Mouse (Mus musculus): Measurements from ENCODE around the gene Egfem1.
A peak's percentile ranks its signal among the peaks of the same experiment; 100 is the strongest.

The Egfem1 gene

DNA sequence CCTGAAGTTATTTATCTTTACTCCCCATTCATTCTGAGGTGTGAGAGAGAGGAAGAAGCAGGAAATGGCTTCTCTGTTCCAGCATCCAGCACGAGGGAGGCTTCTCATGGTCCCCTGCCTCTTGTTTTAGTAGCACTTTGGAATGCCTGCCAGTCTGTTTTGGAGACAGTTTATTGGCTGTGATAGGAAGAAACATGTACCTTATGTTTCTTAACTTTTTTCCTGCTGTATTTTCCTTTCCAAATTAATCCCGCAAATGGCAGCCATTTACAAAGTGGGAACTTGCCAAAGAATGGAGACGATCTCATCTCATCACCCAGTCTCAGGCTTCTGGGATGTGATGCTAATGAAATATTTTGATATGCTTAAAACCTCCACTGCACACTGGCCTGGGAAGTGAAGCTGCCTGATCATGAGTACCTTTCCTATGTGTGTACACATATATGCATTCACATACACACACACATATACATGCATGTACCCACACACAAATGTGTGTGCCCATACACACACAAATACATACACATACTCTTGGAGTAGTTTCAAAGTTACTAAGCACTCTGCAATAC is 260.5 kb downstream of the Egfem1 start:
- DNase-seq (ENCODE audit: low read depth, low spot score) = no peak

DNA sequence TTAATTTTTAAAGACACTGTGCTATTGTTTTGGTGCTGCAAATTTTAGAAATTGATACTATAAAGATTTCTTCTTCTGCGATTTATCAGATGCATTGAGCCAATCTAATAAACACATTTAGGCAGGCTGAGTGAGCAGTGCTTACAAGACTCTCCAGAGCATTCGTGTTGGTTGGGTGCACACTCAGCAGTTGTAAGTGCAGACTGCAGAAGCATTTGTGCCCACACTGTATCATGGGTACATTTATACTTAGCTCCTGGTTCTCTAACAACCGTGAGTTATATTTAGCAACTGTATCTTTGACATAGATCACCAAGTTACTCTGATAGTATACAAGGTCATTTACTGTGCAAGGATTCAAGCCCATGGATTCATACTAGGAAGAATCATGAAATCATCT is 264.0 kb downstream of the Egfem1 start:
- no peak for DNase-seq (ENCODE audit: low read depth, low spot score)

GRCm38 (mm10) chr3:29366907-29367306 is 285.1 kb downstream of the Egfem1 start:
- no peak for DNase-seq (ENCODE audit: low read depth, low spot score)

DNA sequence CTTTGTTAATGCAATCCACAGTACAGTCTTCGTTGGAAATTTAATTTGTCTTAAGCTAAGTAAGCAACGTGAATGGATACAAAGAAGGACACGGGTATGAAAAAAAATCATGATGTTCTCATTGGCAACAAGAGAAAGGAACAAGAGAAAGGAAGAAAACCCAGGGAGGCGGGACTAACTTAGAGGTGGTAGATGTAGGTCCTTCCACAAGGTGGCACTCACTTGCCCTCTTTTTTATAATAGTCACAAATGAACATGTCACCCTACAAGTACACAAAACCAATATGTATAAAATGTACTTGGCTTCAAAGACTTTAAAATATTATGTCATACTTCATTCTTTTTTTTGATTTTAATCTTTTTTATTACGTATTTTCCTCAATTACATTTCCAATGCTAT is 288.7 kb downstream of the Egfem1 start:
- DNase-seq (ENCODE audit: low read depth, low spot score) = no peak

DNA sequence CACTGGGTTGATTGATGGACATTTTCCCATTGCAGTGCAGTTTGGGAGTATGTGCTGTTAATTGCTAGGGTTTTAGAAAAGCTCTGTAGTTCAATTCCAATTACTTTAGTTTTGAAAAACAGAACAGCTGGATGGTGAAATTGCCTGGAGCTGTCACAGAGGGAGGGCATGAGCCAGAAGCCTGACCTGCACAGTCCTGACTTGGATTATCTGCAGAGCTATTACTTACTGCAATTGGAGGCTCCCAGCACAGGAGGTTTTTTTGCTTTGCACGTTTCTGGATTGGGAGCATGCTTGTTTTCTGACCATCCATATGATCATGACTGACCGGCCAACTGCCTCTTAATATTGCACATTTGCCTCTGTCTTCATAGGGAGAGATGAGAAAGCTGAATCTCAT is 299.4 kb downstream of the Egfem1 start:
- no peak for DNase-seq (ENCODE audit: low read depth, low spot score)

DNA sequence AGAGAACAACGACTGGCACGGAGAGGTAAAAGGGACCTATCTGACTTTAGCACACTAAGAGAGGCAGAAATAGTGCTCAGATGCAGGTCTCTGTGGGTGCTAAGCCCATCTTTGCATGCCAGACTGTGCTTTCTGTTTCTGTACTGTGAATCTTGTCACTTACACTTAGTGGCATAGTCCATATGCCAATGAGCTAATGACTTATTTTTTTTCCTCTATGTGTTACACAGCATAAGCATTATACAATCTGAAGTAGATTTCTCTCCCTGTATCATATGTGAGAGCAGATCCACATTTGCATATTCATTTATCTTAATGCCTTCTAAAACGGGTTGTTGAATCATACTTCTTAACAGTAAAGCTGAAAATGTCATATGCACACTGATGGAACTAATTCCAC is 317.2 kb downstream of the Egfem1 start:
- no peak for DNase-seq (ENCODE audit: low read depth, low spot score)

DNA sequence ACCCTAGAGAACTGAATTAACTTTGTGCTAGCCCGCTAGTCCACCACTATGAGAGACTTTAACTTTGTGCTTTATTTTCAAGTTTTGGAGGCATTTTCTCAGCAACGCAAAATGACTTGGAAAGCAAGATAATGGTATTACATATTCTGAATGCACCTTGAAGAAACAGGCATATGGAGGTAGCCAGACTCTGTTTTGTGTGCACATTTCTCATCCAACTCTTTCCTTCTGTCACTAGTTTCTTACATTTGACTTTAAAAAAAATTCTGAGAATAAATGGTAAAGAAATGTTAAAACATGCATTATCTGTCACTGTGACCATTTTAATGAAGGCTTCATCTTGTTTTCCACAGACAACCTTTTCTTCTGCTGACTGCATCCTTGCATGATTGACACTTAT is 339.8 kb downstream of the Egfem1 start:
- no peak for DNase-seq (ENCODE audit: low read depth, low spot score)

DNA sequence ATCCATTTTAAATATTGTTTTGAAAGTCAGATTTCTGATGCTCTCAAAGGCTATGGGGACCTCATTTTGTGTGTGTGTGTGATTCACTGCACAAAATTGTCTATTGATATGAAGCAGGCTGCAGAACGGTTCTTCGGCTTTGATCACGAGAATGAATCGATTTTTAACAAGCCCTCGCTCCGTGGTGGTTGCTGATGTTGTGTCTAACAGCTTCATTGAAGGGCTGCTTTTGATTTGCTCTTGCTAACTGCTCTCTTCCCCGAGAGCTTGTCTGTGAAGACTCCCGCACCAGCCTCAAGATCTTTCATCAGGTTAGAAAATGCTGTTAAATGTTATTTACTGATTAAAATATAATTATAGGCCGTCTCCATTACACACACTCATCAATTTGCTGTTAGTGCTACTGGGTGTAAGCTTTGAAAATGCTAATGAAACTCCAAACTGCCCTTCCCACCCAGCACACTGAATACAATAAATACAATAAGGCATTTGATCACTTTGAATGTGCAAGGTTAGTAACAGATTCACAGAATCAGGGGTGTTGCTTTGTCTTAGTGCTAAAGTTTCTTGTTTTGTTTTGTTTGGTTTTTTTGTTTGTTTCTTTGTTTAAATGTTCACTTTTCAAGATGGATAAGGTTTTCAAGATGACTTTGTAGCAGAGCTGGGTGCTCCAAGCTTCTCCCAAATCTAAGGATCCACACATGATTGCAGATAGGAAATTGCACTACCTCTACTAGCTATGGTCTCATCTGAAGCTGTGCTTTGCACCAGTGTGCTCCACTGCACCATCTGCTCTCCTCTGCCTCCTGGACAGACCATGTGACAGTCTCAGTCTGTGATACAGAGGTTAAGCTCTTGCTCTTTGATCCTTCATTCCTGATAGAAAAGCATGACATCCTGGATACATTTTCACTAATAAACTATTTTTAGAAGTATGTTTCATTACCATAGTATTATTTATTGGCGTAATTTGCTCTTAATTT is 350.6 kb downstream of the Egfem1 start:
- peak; percentile 9 for DNase-seq (ENCODE audit: low read depth, low spot score)

GRCm38 (mm10) chr3:29443024-29443423 is 361.2 kb downstream of the Egfem1 start:
- DNase-seq (ENCODE audit: low read depth, low spot score) = no peak

- no peak for DNase-seq (ENCODE audit: low read depth, low spot score)
Measured at GRCm38 (mm10) chr3:29444661-29445060, 362.8 kb downstream of the Egfem1 start.

- DNase-seq (ENCODE audit: low read depth, low spot score) = peak; percentile 1
Measured at GRCm38 (mm10) chr3:29446081-29446480, 364.3 kb downstream of the Egfem1 start.

DNA sequence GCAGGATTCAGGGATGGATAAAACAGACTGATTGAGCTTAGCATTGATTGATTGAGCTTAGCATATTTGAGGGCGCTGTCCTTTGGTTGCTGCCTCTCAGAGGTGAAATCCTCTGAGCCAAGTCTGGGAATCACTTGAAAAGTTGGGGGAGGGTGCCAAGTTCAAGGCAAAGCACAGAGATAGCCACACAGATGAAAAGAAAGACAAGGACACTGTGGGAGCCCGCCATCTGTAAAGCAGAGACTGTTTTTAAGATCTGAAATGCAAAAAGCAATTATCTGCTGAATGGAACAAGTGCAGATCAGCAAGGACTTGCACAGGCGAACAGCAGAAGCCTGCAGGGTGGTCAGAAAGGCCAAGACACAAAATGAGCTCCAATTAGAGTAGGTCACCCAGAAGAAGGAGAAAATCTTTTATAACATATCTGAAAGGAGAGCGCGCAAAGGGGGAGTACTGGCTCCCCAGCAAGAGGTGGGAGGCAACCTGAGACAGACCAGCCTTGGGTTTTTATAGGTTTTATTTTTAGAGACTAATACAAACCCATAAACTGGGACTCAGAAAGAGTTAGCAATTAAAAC is 367.1 kb downstream of the Egfem1 start:
- DNase-seq (ENCODE audit: low read depth, low spot score) = no peak

- DNase-seq (ENCODE audit: low read depth, low spot score) = no peak
Measured at GRCm38 (mm10) chr3:29498211-29498610, 416.4 kb downstream of the Egfem1 start.

- no peak for DNase-seq (ENCODE audit: low read depth, low spot score)
Measured at GRCm38 (mm10) chr3:29499188-29499587, 417.4 kb downstream of the Egfem1 start.

DNA sequence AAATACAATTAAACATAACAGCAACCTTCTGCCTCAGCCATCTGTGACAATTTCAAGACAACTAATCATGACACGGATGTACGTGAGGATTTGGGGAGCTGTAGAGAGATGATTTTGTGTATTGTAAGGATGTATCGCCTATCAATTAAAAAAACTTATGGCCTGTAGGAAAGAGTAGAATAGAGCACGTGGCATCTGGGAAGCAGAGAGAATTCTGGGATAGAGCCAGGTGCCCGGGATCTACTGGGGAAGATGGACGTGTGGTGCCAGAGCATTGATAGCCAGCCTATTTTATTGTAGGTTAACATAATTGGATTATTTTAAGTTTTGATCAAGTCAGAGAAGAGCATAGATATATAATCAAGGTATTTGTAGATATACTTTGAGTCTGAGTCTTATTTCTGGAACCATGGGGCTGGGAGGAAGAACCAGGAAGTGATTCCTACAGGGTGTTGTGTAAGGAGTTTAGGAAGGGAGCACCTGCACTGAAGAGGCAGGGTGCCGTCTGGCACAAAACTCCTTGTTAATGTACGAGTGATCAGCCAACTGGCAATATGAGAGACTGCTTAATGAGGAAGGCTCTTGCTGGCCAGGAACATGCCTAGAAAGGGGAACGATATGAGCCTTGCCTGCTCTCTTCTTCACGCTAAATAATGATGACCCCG is 443.6 kb downstream of the Egfem1 start:
- no peak for DNase-seq (ENCODE audit: low read depth, low spot score)

DNA sequence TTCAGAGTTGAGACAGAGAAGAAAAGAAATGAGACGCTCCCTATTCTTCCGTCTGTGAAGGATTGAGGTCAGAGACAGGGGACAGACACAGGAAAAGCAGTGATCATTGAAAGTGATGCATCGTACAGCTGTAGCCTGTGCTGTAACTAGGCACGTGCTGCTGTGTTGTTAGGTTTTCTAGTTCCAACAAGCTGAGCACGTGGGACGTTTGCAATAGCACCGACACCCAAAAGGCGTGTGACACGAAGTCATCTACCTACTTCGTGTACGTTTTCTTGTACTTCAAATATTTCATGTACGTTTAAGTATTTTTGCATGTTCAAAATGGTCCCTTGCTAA is 444.1 kb downstream of the Egfem1 start:
- DNase-seq (ENCODE audit: low read depth, low spot score) = no peak

DNA sequence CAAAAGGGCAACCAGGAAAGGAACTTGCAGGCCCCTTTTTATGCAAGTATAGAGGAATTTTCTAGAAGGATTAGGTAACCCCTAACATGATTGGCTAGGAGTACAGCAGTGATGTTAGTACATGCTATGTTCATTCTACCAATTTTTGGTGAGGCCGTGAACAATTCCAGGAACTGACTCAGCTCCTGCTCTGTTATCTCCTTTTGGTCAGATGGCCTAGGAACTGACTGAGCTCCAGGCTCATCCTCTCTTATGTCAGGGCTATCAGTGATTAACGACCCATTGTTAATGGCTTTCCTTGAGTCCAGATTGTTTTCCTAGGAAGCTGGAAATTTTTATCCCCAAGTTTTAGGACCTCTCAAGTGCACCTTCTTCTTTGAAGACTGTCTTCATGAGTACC is 457.4 kb downstream of the Egfem1 start:
- DNase-seq (ENCODE audit: low read depth, low spot score) = no peak

GRCm38 (mm10) chr3:29539902-29540301 is 458.1 kb downstream of the Egfem1 start:
- DNase-seq (ENCODE audit: low read depth, low spot score) = no peak

GRCm38 (mm10) chr3:29541477-29542079 is 459.8 kb downstream of the Egfem1 start:
- peak; percentile 31 for DNase-seq (ENCODE audit: low read depth, low spot score)

DNA sequence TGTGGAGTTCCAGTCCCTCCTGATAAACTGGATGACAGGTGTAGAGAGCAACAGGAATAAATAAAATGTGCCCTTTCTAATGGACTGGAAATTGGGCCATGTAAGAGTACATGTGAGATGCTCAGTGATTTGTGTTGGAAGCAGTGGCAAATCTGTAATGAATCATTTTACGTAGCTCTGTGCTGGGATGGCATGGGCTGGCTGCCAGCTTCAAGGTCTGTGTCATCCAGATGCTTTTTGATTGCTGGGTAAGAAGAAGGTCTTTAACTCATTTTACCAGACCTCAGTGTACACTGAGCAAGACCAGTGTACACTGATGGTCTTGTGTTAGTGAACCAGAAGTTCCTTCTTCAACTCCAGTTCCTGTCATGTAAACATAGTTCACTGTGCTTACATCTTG is 462.2 kb downstream of the Egfem1 start:
- DNase-seq (ENCODE audit: low read depth, low spot score) = no peak

GRCm38 (mm10) chr3:29563171-29563570 is 481.3 kb downstream of the Egfem1 start:
- no peak for DNase-seq (ENCODE audit: low read depth, low spot score)

Data from forelimb bud, embryonic 11.5 days (tissue).